Mouse (Mus musculus): ENCODE data around the gene Ccsap. TPM values are rescaled to one million over a fixed set of nuclear protein-coding genes. Genes with fewer than 3 reads are reported as not detected.

Gene Ccsap
- polyA plus RNA-seq, 1 experiment: 45.1 TPM

DNA sequence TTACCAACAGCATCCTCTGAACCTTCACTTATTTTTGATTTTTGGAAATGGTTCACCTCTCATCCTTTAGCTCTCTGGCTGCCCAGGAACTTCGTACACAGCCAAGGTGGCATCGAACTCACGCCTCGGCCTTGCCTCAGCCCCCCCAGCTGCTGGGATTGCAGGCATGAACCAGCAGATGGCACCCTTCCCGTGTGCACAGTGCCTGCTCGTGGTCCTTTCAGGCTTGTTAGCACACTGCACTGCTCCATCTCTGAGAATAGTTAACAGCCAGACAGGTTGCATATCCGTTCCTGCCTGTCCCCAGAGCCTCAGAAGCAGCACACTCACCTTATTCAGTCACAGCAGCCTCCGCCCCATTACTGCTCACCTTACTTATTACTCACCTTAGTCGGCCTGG lies 34.0 kb downstream of the Ccsap start:
- no peak for TF ChIP-seq POLR2A (IDR thresholded peaks at IDR 0.05; ENCODE audit: extremely low read depth, insufficient read depth, low read length)
- peak; percentile 65 for TF ChIP-seq CTCF (IDR thresholded peaks at IDR 0.05; ENCODE audit: extremely low read depth, insufficient read depth, low read length)
- no peak overlapping the region for H3K27ac ChIP-seq (ENCODE audit: insufficient read depth, low read length)
- H3K4me3 ChIP-seq (ENCODE audit: insufficient read depth, low read length): no peak overlapping the region
- no peaks in the 10 kb centered on the region; the same call in none of the 2 replicates for H3K4me1 ChIP-seq (ENCODE audit: control insufficient read depth, insufficient read depth, low read length)

DNA sequence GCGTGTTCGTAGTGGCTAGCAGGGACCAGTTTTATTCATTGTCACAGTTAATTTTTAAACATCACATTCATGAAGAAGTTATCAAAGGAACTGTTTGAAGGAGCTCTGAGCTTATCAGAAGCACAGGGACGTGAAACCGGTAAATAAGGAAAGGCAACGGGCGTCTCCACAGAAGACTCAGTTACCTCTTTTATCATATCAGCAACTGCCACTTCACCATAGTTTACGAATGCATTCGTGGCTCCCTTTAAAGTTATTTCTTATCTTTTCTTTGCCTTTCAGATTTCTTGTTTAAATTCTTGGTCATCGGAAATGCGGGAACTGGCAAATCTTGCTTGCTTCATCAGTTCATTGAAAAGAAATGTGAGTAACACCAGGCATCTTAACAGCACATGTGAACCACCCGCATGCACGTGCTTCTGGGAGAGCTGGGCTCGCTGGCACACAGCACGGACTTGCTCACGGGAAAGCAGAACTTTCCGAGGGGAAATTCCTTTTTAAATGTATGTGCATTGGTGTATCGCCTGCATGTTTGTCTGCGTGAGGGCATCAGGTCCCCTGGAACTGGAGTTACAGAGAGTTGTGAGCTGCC lies 36.4 kb downstream of the Ccsap start:
- TF ChIP-seq CTCF (IDR thresholded peaks at IDR 0.05; ENCODE audit: extremely low read depth, insufficient read depth, low read length) (no peak), POLR2A (IDR thresholded peaks at IDR 0.05; ENCODE audit: extremely low read depth, insufficient read depth, low read length) (no peak)
- Histone ChIP-seq H3K4me1 (ENCODE audit: control insufficient read depth, insufficient read depth, low read length) (peaks cover 5% of the 10 kb centered on the region), H3K27ac (ENCODE audit: insufficient read depth, low read length) (no peak overlapping the region), H3K4me3 (ENCODE audit: insufficient read depth, low read length) (no peak overlapping the region)

DNA sequence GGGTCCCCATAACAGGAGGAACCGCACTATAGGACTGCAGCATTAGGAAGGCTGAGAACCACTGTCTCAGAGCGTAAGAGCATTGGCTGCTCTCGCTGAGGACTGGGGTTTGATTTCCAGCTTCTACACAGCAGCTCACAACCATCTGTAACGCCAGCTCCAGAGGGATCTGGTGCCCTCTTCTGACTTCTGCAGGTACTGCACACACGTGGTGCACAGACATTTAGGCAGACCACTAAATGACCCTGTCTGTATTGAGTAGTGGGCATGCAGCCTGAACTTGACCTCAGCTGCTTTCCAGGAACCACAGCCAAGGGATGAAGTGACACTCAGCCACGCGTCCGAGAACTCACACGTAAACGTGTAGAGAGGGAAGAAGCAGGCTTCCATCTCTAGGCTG lies 36.9 kb downstream of the Ccsap start:
- no peak overlapping the region for H3K27ac ChIP-seq (ENCODE audit: insufficient read depth, low read length)
- H3K4me3 ChIP-seq (ENCODE audit: insufficient read depth, low read length): no peak overlapping the region
- TF ChIP-seq POLR2A (IDR thresholded peaks at IDR 0.05; ENCODE audit: extremely low read depth, insufficient read depth, low read length) (no peak), CTCF (IDR thresholded peaks at IDR 0.05; ENCODE audit: extremely low read depth, insufficient read depth, low read length) (no peak)
- peaks cover 5% of the 10 kb centered on the region for H3K4me1 ChIP-seq (ENCODE audit: control insufficient read depth, insufficient read depth, low read length)

DNA sequence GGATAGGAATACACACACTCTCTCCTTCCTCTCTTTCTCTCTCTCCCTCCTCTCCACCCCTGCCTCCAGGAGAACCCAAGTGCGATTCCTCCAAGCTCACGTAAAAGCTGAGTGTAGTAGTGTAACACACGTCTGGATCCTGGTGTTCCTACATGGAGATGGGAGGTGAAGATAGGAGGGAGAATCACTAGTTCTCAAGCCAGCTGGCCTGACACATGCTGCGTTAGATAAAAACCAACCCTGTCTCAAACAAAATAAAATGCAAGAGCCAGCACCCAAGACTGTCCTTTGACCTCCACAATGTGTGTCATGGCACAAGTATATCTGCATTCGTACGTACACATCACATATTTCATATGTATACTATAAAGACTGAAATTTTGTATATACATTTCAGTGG lies 39.2 kb downstream of the Ccsap start:
- Histone ChIP-seq H3K27ac (ENCODE audit: insufficient read depth, low read length) (peak overlapping the region; percentile 12; the same call in 1 of the 2 replicates), H3K4me3 (ENCODE audit: insufficient read depth, low read length) (no peak overlapping the region), H3K4me1 (ENCODE audit: control insufficient read depth, insufficient read depth, low read length) (peaks cover 10% of the 10 kb centered on the region)
- no peak for TF ChIP-seq CTCF (IDR thresholded peaks at IDR 0.05; ENCODE audit: extremely low read depth, insufficient read depth, low read length)
- TF ChIP-seq POLR2A (IDR thresholded peaks at IDR 0.05; ENCODE audit: extremely low read depth, insufficient read depth, low read length): no peak

DNA sequence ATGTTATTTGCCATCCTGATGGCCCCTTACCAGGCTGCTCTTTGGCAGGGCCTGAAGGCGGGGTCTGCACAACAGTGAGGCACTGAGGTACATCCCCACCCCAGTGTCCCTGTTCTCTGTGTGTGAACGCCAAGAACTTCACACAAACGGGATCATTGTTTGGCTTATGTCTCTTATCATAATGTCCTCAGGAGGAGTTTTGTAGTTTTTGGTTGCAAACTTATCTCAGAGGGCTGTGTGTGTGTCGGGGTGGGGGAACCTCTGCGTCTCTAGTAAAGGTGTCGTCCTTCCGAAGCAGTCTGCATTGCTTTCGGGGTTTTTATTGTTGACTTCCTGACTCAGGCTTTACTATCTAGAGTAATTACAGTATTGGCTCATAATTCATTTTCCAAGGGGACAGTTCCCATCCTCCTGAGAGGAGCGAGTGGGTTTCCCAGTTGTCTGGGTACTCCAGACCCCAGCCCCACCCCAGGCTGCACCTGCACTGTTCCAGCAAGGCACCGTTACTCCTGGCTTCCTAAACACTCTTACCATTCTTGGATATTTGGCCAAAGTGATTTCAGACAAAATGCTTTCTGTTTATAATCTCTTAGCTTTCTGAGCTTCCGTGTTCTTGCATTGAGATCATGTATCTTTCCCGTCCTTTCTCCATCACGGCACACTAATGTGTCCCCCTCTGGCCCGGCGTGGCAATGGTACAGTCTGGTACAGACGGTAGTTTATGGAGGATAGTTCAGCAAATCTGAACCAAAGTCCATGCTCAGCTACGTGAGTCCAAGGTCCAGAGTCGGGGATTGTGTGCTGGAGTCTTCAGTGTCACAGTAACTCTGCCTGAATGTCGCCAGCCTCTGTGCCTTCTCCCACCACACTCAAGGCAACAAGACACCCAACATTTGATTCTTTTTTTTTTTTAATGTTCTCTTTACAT lies 40.1 kb downstream of the Ccsap start:
- TF ChIP-seq POLR2A (IDR thresholded peaks at IDR 0.05; ENCODE audit: extremely low read depth, insufficient read depth, low read length): no peak
- TF ChIP-seq CTCF (IDR thresholded peaks at IDR 0.05; ENCODE audit: extremely low read depth, insufficient read depth, low read length): no peak
- 0 out of 2 replicates have a peak overlapping the region, but pooled peaks have one; percentile 12 for H3K27ac ChIP-seq (ENCODE audit: insufficient read depth, low read length)

DNA sequence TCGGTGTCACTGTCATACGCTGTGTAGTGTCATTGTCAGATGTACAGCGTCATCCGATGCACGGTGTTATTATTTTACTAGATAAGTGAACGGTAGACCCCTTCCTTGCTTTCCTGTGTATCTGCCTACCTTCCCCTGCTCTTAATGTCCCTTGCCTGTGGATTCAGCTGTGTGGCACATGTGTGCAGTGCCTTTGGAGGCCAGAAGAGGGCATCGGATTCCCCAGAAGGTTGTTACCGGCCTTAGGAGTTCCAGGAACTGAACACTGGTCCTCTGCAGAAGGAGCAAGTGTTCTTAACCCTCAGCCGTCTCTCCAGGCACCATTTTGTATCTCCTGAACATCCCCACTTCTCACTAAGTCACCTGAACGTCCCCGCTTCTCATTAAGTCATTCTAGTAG lies 42.3 kb downstream of the Ccsap start:
- peaks cover 14% of the 10 kb centered on the region for H3K4me1 ChIP-seq (ENCODE audit: control insufficient read depth, insufficient read depth, low read length)
- H3K27ac ChIP-seq (ENCODE audit: insufficient read depth, low read length): peak overlapping the region; percentile 45
- H3K4me3 ChIP-seq (ENCODE audit: insufficient read depth, low read length): no peak overlapping the region
- TF ChIP-seq POLR2A (IDR thresholded peaks at IDR 0.05; ENCODE audit: extremely low read depth, insufficient read depth, low read length) (no peak), CTCF (IDR thresholded peaks at IDR 0.05; ENCODE audit: extremely low read depth, insufficient read depth, low read length) (peak; percentile 15; the same call in 1 of the 2 replicates)

More for the DNA sequence above, 40.1 kb downstream of the Ccsap start:
- Histone ChIP-seq H3K4me1 (ENCODE audit: control insufficient read depth, insufficient read depth, low read length) (peaks cover 10% of the 10 kb centered on the region), H3K4me3 (ENCODE audit: insufficient read depth, low read length) (no peak overlapping the region)

DNA sequence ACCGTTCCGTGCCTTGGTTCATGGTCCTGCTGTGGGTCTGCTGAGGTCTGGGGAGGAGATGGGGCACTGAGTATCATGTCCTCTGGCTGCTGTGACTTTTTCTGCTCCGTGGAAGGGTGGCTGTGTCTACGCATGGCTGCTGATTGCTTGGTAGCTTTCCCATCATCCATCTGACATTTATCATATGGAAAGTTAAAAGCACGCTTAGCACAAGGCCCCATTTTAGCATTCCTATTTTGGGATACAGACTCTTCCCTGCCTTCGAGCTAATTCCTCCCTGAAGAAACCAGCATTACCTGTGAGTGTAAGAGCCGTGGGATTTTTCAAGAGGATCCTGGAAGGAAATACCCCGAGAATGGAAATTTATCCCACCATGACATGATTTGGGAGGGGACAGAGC lies 43.1 kb downstream of the Ccsap start:
- peak overlapping the region; percentile 69 for H3K27ac ChIP-seq (ENCODE audit: insufficient read depth, low read length)
- H3K4me1 ChIP-seq (ENCODE audit: control insufficient read depth, insufficient read depth, low read length): peaks cover 14% of the 10 kb centered on the region
- TF ChIP-seq CTCF (IDR thresholded peaks at IDR 0.05; ENCODE audit: extremely low read depth, insufficient read depth, low read length) (no peak), POLR2A (IDR thresholded peaks at IDR 0.05; ENCODE audit: extremely low read depth, insufficient read depth, low read length) (no peak)
- no peak overlapping the region for H3K4me3 ChIP-seq (ENCODE audit: insufficient read depth, low read length)

DNA sequence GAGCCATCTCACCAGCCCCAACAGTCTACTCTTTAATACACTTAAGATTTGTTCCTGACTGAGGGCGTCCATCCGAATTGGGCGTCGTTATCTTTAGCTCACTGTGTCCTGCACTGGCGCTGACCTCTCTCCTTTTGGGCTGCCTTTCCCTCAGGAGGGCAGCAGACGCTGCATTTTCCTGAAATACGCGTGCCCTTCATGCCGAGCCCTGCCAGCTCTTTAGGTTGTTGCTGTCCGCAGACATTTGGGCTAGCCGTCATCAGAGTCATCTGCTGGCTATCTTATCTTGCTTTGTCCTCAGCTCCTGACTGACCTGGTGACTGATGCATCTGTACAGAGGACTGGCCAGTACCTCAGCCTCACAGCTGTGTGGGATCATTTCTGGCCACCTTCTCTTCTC lies 44.7 kb downstream of the Ccsap start:
- H3K4me1 ChIP-seq (ENCODE audit: control insufficient read depth, insufficient read depth, low read length): peaks cover 14% of the 10 kb centered on the region
- TF ChIP-seq CTCF (IDR thresholded peaks at IDR 0.05; ENCODE audit: extremely low read depth, insufficient read depth, low read length) (no peak), POLR2A (IDR thresholded peaks at IDR 0.05; ENCODE audit: extremely low read depth, insufficient read depth, low read length) (no peak)
- no peak overlapping the region for H3K4me3 ChIP-seq (ENCODE audit: insufficient read depth, low read length)
- H3K27ac ChIP-seq (ENCODE audit: insufficient read depth, low read length): no peak overlapping the region

DNA sequence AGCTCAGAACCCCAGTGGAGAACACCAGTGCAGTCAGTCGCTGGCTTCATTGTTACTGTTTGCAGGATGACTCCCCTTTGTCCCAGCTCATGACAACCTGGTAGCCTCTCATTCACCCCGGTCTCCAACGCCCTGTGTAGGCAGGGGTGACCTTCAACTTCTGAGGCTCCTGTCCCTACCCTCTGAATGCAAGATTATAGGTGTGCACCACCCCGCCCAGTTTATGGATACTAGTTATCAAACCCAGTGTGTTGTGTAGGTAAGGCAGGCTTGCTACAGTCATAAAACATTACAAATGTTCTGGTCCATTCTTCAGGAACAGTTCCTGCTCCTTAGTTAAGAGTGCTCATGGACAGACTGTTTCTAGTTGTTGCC lies 46.1 kb downstream of the Ccsap start:
- Histone ChIP-seq H3K27ac (ENCODE audit: insufficient read depth, low read length) (peak overlapping the region; percentile 36; the same call in 1 of the 2 replicates), H3K4me3 (ENCODE audit: insufficient read depth, low read length) (no peak overlapping the region), H3K4me1 (ENCODE audit: control insufficient read depth, insufficient read depth, low read length) (peaks cover 14% of the 10 kb centered on the region)
- TF ChIP-seq CTCF (IDR thresholded peaks at IDR 0.05; ENCODE audit: extremely low read depth, insufficient read depth, low read length) (no peak), POLR2A (IDR thresholded peaks at IDR 0.05; ENCODE audit: extremely low read depth, insufficient read depth, low read length) (no peak)
